Mouse (Mus musculus) CH12.LX (cell line): ENCODE measurements around the gene Map1b. TPM values are rescaled to one million over a fixed set of nuclear protein-coding genes. Genes with fewer than 3 reads are reported as not detected.

Experiments
- DNase-seq: peaks from one replicate; pipeline ENCODE4 v3.0.0-alpha.2; 2013; ENCODE audit errors: extremely low read depth
- H3K27ac ChIP-seq: 2 replicates; pipeline ENCODE4 v1.5.1; 2012; ENCODE audit warnings: low read depth, mild to moderate bottlenecking, control low read depth, moderate library complexity; ENCODE audit not compliant: insufficient read depth
- H3K27me3 ChIP-seq: replicated peaks from 2 replicates; pipeline ENCODE3; 2012; ENCODE audit warnings: inconsistent platforms
- H3K36me3 ChIP-seq, 2 experiments: replicated peaks in 1 of 2; 2 replicates each; pipeline versions ENCODE3 to v1.6.1; 2012; ENCODE audit warnings: inconsistent platforms in 1 of 2, low read length in 1 of 2, mild to moderate bottlenecking in 1 of 2, mixed read lengths in 1 of 2, moderate library complexity in 1 of 2; ENCODE audit not compliant: control insufficient read depth in 1 of 2, insufficient read depth in 1 of 2
- H3K4me1 ChIP-seq, 2 experiments: 2 replicates each; pipeline ENCODE4 v1.6.1; 2012; ENCODE audit warnings: inconsistent platforms in 1 of 2, moderate library complexity in 1 of 2; ENCODE audit not compliant: insufficient read depth in 2 of 2, control insufficient read depth in 1 of 2
- H3K4me2 ChIP-seq: 2 replicates; pipeline ENCODE4 v1.6.1; 2012; ENCODE audit warnings: low read depth, mild to moderate bottlenecking, control low read depth; ENCODE audit not compliant: poor library complexity, insufficient read depth, severe bottlenecking
- H3K4me3 ChIP-seq, 3 experiments: fragments of 150-350 bp in 1 of 3; sonication (generic) in 1 of 3; replicated peaks in 1 of 3; 2 replicates each; pipeline versions ENCODE3 to v1.5.1; 2011 to 2012; ENCODE audit warnings: low read depth in 2 of 3, low read length in 2 of 3, mild to moderate bottlenecking in 2 of 3, moderate library complexity in 2 of 3, control low read depth in 1 of 3, improper control_type of control experiment in 1 of 3, inconsistent platforms in 1 of 3, mixed read lengths in 1 of 3; ENCODE audit not compliant: poor library complexity in 1 of 3
- H3K79me2 ChIP-seq: replicated peaks from 2 replicates; pipeline ENCODE4 v1.6.1; 2012; ENCODE audit warnings: mild to moderate bottlenecking, moderate library complexity; ENCODE audit not compliant: control insufficient read depth, poor library complexity, insufficient read depth, severe bottlenecking; ENCODE audit errors: extremely low read depth
- H3K9ac ChIP-seq: 2 replicates; pipeline ENCODE4 v1.6.1; 2012; ENCODE audit warnings: low read depth, mild to moderate bottlenecking, control low read depth, moderate library complexity; ENCODE audit not compliant: insufficient read depth
- H3K9me3 ChIP-seq: replicated peaks from 2 replicates; pipeline ENCODE3; 2012; ENCODE audit warnings: low read length, inconsistent platforms, mixed read lengths
- CHD1 ChIP-seq: IDR thresholded peaks from 2 replicates; pipeline ENCODE4 v1.6.1; 2012; ENCODE audit warnings: low read depth, low read length, improper control_type of control experiment, inconsistent platforms
- ELF1 ChIP-seq: IDR thresholded peaks from 2 replicates; pipeline ENCODE4 v1.6.1; 2014; ENCODE audit warnings: low read depth, mild to moderate bottlenecking, inconsistent platforms, low read length, improper control_type of control experiment
- EP300 ChIP-seq: IDR thresholded peaks from 2 replicates; pipeline ENCODE4 v1.6.1; 2011; ENCODE audit warnings: low read length, improper control_type of control experiment
- ETS1 ChIP-seq: conservative IDR thresholded peaks from 2 replicates; pipeline ENCODE4 v1.6.1; 2012; ENCODE audit warnings: low read depth, mild to moderate bottlenecking, inconsistent platforms, low read length, improper control_type of control experiment, moderate library complexity
- GABPA ChIP-seq: IDR thresholded peaks from 2 replicates; pipeline ENCODE4 v1.6.1; 2012; ENCODE audit warnings: low read depth, low read length, improper control_type of control experiment, inconsistent platforms; ENCODE audit not compliant: insufficient replicate concordance
- IRF4 ChIP-seq: IDR thresholded peaks from 2 replicates; pipeline ENCODE4 v1.6.1; 2014; ENCODE audit warnings: low read depth, mild to moderate bottlenecking, inconsistent platforms, low read length, improper control_type of control experiment
- JUND ChIP-seq: conservative IDR thresholded peaks from 2 replicates; pipeline ENCODE4 v1.6.1; 2011; ENCODE audit warnings: low read depth, low read length, improper control_type of control experiment
- MAX ChIP-seq: IDR thresholded peaks from 2 replicates; pipeline ENCODE4 v1.6.1; 2011; ENCODE audit warnings: low read length, improper control_type of control experiment
- MEF2A ChIP-seq: IDR thresholded peaks from 2 replicates; pipeline ENCODE4 v1.6.1; 2014; ENCODE audit warnings: low read depth, mild to moderate bottlenecking, inconsistent platforms, low read length, improper control_type of control experiment, borderline replicate concordance
- MYC ChIP-seq: IDR thresholded peaks from 2 replicates; pipeline ENCODE4 v1.6.1; 2011; ENCODE audit warnings: low read depth, mild to moderate bottlenecking, improper control_type of control experiment, low read length
- NELFE ChIP-seq: IDR thresholded peaks from 2 replicates; pipeline ENCODE4 v1.6.1; 2011; ENCODE audit warnings: low read depth, low read length, improper control_type of control experiment
- NRF1 ChIP-seq: IDR thresholded peaks from 2 replicates; pipeline ENCODE4 v1.6.1; 2014; ENCODE audit warnings: low read depth, mild to moderate bottlenecking, inconsistent platforms, low read length, improper control_type of control experiment, moderate library complexity
- PAX5 ChIP-seq: IDR thresholded peaks from 2 replicates; pipeline ENCODE4 v1.6.1; 2012; ENCODE audit warnings: low read length, inconsistent platforms, mixed read lengths
- POLR2A ChIP-seq: IDR thresholded peaks from 2 replicates; pipeline ENCODE4 v1.6.1; 2011; ENCODE audit warnings: low read depth, mild to moderate bottlenecking, improper control_type of control experiment, low read length
- RCOR1 ChIP-seq: conservative IDR thresholded peaks from 2 replicates; pipeline ENCODE4 v1.6.1; 2012; ENCODE audit warnings: low read depth, mild to moderate bottlenecking, inconsistent platforms, low read length, improper control_type of control experiment
- SMC3 ChIP-seq: IDR thresholded peaks from 2 replicates; pipeline ENCODE4 v1.6.1; 2011; ENCODE audit warnings: low read depth, low read length, improper control_type of control experiment
- TCF12 ChIP-seq: IDR thresholded peaks from 2 replicates; pipeline ENCODE4 v1.6.1; 2014; ENCODE audit warnings: low read depth, mild to moderate bottlenecking, inconsistent platforms, low read length, improper control_type of control experiment
- USF1 ChIP-seq: IDR thresholded peaks from 2 replicates; pipeline ENCODE4 v1.6.1; 2014; ENCODE audit warnings: low read depth, mild to moderate bottlenecking, inconsistent platforms, low read length, improper control_type of control experiment
- USF2 ChIP-seq: conservative IDR thresholded peaks from 2 replicates; pipeline ENCODE4 v1.6.1; 2011; ENCODE audit warnings: low read depth, low read length, improper control_type of control experiment
- ZMIZ1 ChIP-seq: IDR thresholded peaks from 2 replicates; pipeline ENCODE4 v1.6.1; 2012; ENCODE audit warnings: low read depth, mild to moderate bottlenecking, inconsistent platforms, low read length, improper control_type of control experiment
- ZNF384 ChIP-seq: IDR thresholded peaks from 2 replicates; pipeline ENCODE4 v1.6.1; 2012; ENCODE audit warnings: low read depth, low read length, improper control_type of control experiment, inconsistent platforms
- dilution Hi-C: fragments of 300-500 bp; cut with MboI; formaldehyde crosslinking; loops from 2 replicates; pipeline ENCODE4 v1.14.3; 2020; ENCODE audit warnings: low sequenced_read_pairs; ENCODE audit not compliant: extremely low pct_unique_long_range_greater_than_20kb, extremely low pct_ligation_motif_present
- in situ Hi-C: fragments of 300-500 bp; cut with MboI; formaldehyde crosslinking; loops from 3 replicates; pipeline ENCODE4 v1.14.3; 2019; ENCODE audit warnings: low sequenced_read_pairs, low pct_ligation_motif_present, low pct_unique_long_range_greater_than_20kb, mixed read lengths
- polyA plus RNA-seq: library from polyadenylated mRNA; unstranded; fragments of >175 nt; gene quantifications from 2 replicates; pipeline ENCODE4 v1.2.1, GENCODE M21; 2012; ENCODE audit warnings: low read depth; ENCODE audit not compliant: insufficient read length
- total RNA-seq, 2 experiments: library from RNA; depleted of rRNA; stranded (reverse); fragments of 300-350 nt in 1 of 2; fragments of >200 nt in 1 of 2; gene quantifications; 2 replicates each; pipeline ENCODE4 v1.2.3; 2012 to 2014

Map1b gene
- total and polyA plus RNA-seq, 3 experiments: 0.04 to 0.08 TPM; not detected in 1

GRCm38 (mm10) chr13:99410611-99411515, 105.5 kb downstream of the Map1b start:
- no peaks in the 10 kb centered on the region for H3K9me3 ChIP-seq
- H3K4me1 ChIP-seq: peaks cover 0 to 7% of the 10 kb centered on the region in 2 experiments; a peak in 1 of 4 replicates
- no peak overlapping the region for H3K4me2 ChIP-seq
- in situ Hi-C loops: no loop called here
- DNase-seq: no peak
- dilution Hi-C loops: no loop called here
- no peaks in the 10 kb centered on the region for H3K27me3 ChIP-seq
- H3K9ac ChIP-seq: no peak overlapping the region
- no peak overlapping the region for H3K27ac ChIP-seq
- H3K36me3 ChIP-seq: peaks cover 76 to 95% of the 10 kb centered on the region in 2 experiments
- no peak for TF ChIP-seq PAX5
- TF ChIP-seq SMC3: no peak
- TF ChIP-seq NRF1: no peak
- TF ChIP-seq POLR2A: no peak
- no peak for TF ChIP-seq MEF2A
- no peak for TF ChIP-seq TCF12
- TF ChIP-seq IRF4: no peak
- TF ChIP-seq USF2: no peak
- TF ChIP-seq ETS1: no peak
- no peak for TF ChIP-seq NELFE
- TF ChIP-seq ZNF384: no peak
- no peak for TF ChIP-seq EP300
- TF ChIP-seq ZMIZ1: no peak
- TF ChIP-seq GABPA: no peak
- no peak for TF ChIP-seq RCOR1
- no peak for TF ChIP-seq CHD1
- no peak for TF ChIP-seq JUND
- TF ChIP-seq, all 38 proteins: peak for 0
- no peaks in the 10 kb centered on the region for H3K79me2 ChIP-seq
- no peak overlapping the region for H3K4me3 ChIP-seq

DNA sequence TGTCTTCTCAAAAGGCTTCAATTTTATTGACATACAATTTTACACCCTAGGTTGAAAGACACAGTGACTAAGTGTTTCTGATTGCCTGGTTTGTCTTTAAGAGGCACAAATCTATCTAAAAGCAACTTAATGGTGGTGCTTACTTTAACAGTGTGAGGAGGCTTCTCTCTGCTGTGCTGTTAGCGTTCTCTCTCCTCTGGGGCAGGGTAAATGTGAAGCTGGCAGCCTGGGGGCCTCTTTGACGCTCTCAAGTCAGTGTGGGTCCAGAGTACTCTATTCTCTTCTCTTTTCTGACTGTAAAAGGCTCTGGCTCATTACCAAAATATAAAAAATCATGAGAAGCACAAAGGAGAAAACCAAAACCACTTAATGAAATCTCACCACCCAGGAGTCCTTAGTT, 107.1 kb downstream of the Map1b start:
- Histone ChIP-seq H3K27ac (no peak overlapping the region), H3K79me2 (no peaks in the 10 kb centered on the region), H3K9me3 (no peaks in the 10 kb centered on the region), H3K4me3 (no peak overlapping the region), H3K4me1 (peaks cover 0 to 7% of the 10 kb centered on the region in 2 experiments; a peak in 1 of 4 replicates), H3K27me3 (no peaks in the 10 kb centered on the region), H3K36me3 (peaks cover 75 to 93% of the 10 kb centered on the region in 2 experiments), H3K9ac (no peak overlapping the region), H3K4me2 (no peak overlapping the region)
- TF ChIP-seq ELF1 (no peak), USF1 (no peak), MYC (no peak), GABPA (no peak), RCOR1 (no peak), MAX (no peak), JUND (no peak)
- no peak for DNase-seq
- dilution Hi-C loops: no loop called here
- in situ Hi-C loops: no loop called here
